Mouse (Mus musculus) intestine, postnatal 0 days (tissue): ENCODE measurements around the gene Zcchc4. TPM values are rescaled to one million over a fixed set of nuclear protein-coding genes. Genes with fewer than 3 reads are reported as not detected.

Source experiments
- ATAC-seq: fragments of 200-750 bp; cut with Nextera tagmentation; 2 replicates; pipeline ENCODE4 v1.8.0; 2017; ENCODE audit warnings: mild to moderate bottlenecking, moderate TSS enrichment, moderate library complexity
- H3K27ac ChIP-seq: fragments of 300-500 bp; sonication (generic); 2 replicates; pipeline ENCODE4 v1.5.1; 2014; ENCODE audit warnings: mild to moderate bottlenecking, low read depth, low read length, moderate library complexity
- H3K27me3 ChIP-seq: fragments of 300-500 bp; sonication (generic); replicated peaks from 2 replicates; pipeline ENCODE4 v1.6.1; 2014; ENCODE audit warnings: low read length, mixed read lengths; ENCODE audit not compliant: control insufficient read depth, insufficient read depth
- H3K36me3 ChIP-seq: fragments of 300-500 bp; sonication (generic); 2 replicates; pipeline ENCODE4 v1.6.1; 2014; ENCODE audit warnings: mild to moderate bottlenecking, moderate library complexity; ENCODE audit not compliant: control insufficient read depth, insufficient read depth
- H3K4me1 ChIP-seq: fragments of 300-500 bp; sonication (generic); replicated peaks from 2 replicates; pipeline ENCODE4 v1.6.1; 2014; ENCODE audit warnings: antibody characterized with exemption, low read length, mixed read lengths; ENCODE audit not compliant: control insufficient read depth, insufficient read depth
- H3K4me2 ChIP-seq: fragments of 300-500 bp; sonication (generic); replicated peaks from 2 replicates; pipeline ENCODE4 v1.6.1; 2014; ENCODE audit warnings: low read depth, mild to moderate bottlenecking, moderate library complexity
- H3K4me3 ChIP-seq: fragments of 300-500 bp; sonication (generic); 2 replicates; pipeline ENCODE4 v1.5.1; 2014; ENCODE audit warnings: low read depth, low read length
- H3K9ac ChIP-seq: fragments of 300-500 bp; sonication (generic); 2 replicates; pipeline ENCODE4 v1.6.1; 2014; ENCODE audit warnings: mild to moderate bottlenecking, low read depth, low read length
- H3K9me3 ChIP-seq: fragments of 300-500 bp; sonication (generic); 2 replicates; pipeline ENCODE4 v1.6.1; 2016; ENCODE audit warnings: mixed run types; ENCODE audit not compliant: control insufficient read depth
- CTCF ChIP-seq: sonication (generic); IDR thresholded peaks from 2 replicates; pipeline ENCODE4 v1.5.1; 2016; ENCODE audit warnings: low read depth, mild to moderate bottlenecking, control low read depth, antibody characterized with exemption, moderate library complexity
- WGBS: fragments of 180-500 bp; shearing (Covaris S2); extraction: QIAGEN DNeasy Blood & Tissue Kit; methylation state at CpG from one replicate; pipeline ENCODE4 v1.1.7; 2014; 5-methylcytosine and 5-hydroxymethylcytosine counted together
- polyA plus RNA-seq: library from polyadenylated mRNA; unstranded; fragments of >200 nt; fragmentation: Nextera tagmentation; extraction: Ambion mirVana; gene quantifications from 2 replicates; pipeline ENCODE4 v1.2.1, GENCODE M21; 2015

Zcchc4 gene
- polyA plus RNA-seq, 1 experiment from 2014 or later: 4.2 TPM

- no peak overlapping the region for H3K4me2 ChIP-seq
- no peak overlapping the region for H3K4me3 ChIP-seq
- no peak for ATAC-seq
- no peak overlapping the region for H3K27ac ChIP-seq
- 81% methylated on average over 8 of the region's 8 CpGs for WGBS
- no peak overlapping the region for H3K9ac ChIP-seq
- TF ChIP-seq CTCF: no peak
- no peaks in the 10 kb centered on the region for H3K27me3 ChIP-seq
- H3K9me3 ChIP-seq: no peaks in the 10 kb centered on the region
- peaks cover 80% of the 10 kb centered on the region for H3K36me3 ChIP-seq
- no peaks in the 10 kb centered on the region for H3K4me1 ChIP-seq
Measured at GRCm38 (mm10) chr5:52864446-52864845, 89.2 kb downstream of the Zcchc4 start.

GRCm38 (mm10) chr5:52865825-52866224, 90.6 kb downstream of the Zcchc4 start:
- TF ChIP-seq CTCF: no peak

GRCm38 (mm10) chr5:52866361-52867155, 91.3 kb downstream of the Zcchc4 start:
- Histone ChIP-seq H3K4me2 (no peak overlapping the region), H3K9me3 (no peaks in the 10 kb centered on the region), H3K27ac (no peak overlapping the region), H3K4me3 (no peak overlapping the region), H3K9ac (no peak overlapping the region), H3K36me3 (peaks cover 61% of the 10 kb centered on the region), H3K4me1 (no peaks in the 10 kb centered on the region), H3K27me3 (no peaks in the 10 kb centered on the region)
- no peak for ATAC-seq
- TF ChIP-seq CTCF: no peak
- 88% methylated on average over 18 of the region's 18 CpGs for WGBS

More at GRCm38 (mm10) chr5:52865825-52866224, 90.6 kb downstream of the Zcchc4 start:
- Histone ChIP-seq H3K27me3 (no peaks in the 10 kb centered on the region), H3K36me3 (peaks cover 68% of the 10 kb centered on the region), H3K27ac (no peak overlapping the region), H3K4me2 (no peak overlapping the region), H3K9me3 (no peaks in the 10 kb centered on the region), H3K4me3 (no peak overlapping the region), H3K9ac (no peak overlapping the region), H3K4me1 (no peaks in the 10 kb centered on the region)
- 46% methylated on average over 9 of the region's 9 CpGs for WGBS
- no peak for ATAC-seq

- Histone ChIP-seq H3K36me3 (peaks cover 39% of the 10 kb centered on the region), H3K4me2 (no peak overlapping the region), H3K4me1 (no peaks in the 10 kb centered on the region), H3K27ac (no peak overlapping the region), H3K9ac (no peak overlapping the region), H3K4me3 (no peak overlapping the region), H3K9me3 (no peaks in the 10 kb centered on the region), H3K27me3 (no peaks in the 10 kb centered on the region)
- WGBS: 80% methylated on average over 12 of the region's 12 CpGs
- no peak for TF ChIP-seq CTCF
- ATAC-seq: no peak
Measured at GRCm38 (mm10) chr5:52868918-52869703, 93.9 kb downstream of the Zcchc4 start.

GRCm38 (mm10) chr5:52871461-52871860, 96.3 kb downstream of the Zcchc4 start:
- ATAC-seq: no peak
- WGBS: 23% methylated on average over 1 of the region's 1 CpGs
- Histone ChIP-seq H3K4me3 (no peak overlapping the region), H3K4me1 (no peaks in the 10 kb centered on the region), H3K27me3 (no peaks in the 10 kb centered on the region), H3K36me3 (peaks cover 24% of the 10 kb centered on the region), H3K9me3 (no peaks in the 10 kb centered on the region), H3K9ac (no peak overlapping the region), H3K27ac (no peak overlapping the region), H3K4me2 (no peak overlapping the region)
- no peak for TF ChIP-seq CTCF

- no peak overlapping the region for H3K9ac ChIP-seq
- WGBS: 88% methylated on average over 13 of the region's 13 CpGs
- H3K36me3 ChIP-seq: peaks cover 19% of the 10 kb centered on the region
- H3K4me2 ChIP-seq: no peak overlapping the region
- no peaks in the 10 kb centered on the region for H3K4me1 ChIP-seq
- no peaks in the 10 kb centered on the region for H3K27me3 ChIP-seq
- no peak overlapping the region for H3K27ac ChIP-seq
- no peak overlapping the region for H3K4me3 ChIP-seq
- no peak for ATAC-seq
- H3K9me3 ChIP-seq: no peaks in the 10 kb centered on the region
- TF ChIP-seq CTCF: no peak
Measured at GRCm38 (mm10) chr5:52871986-52872385, 96.8 kb downstream of the Zcchc4 start.

Other genes with a start within 250 kb of the Zcchc4 start
- gene Lgi2, start 208.9 kb upstream of the Zcchc4 start, polyA plus RNA-seq: 1.8 and 2.0 TPM in 2 replicates
- gene Sepsecs, start 105.7 kb upstream of the Zcchc4 start, polyA plus RNA-seq: 8.9 and 9.1 TPM in 2 replicates
- gene Pi4k2b, start 33.8 kb upstream of the Zcchc4 start, polyA plus RNA-seq: 40.9 and 43.1 TPM in 2 replicates
- 30.2 and 37.5 TPM in 2 replicates for gene Anapc4, start 58.6 kb downstream of the Zcchc4 start, polyA plus RNA-seq